Mouse (Mus musculus): ENCODE data around the gene Gstm4. TPM values are rescaled to one million over a fixed set of nuclear protein-coding genes. Genes with fewer than 3 reads are reported as not detected.

Gene Gstm4
- polyA plus RNA-seq, 1 experiment: 8.3 TPM

- no peak overlapping the region for H3K27ac ChIP-seq (ENCODE audit: control insufficient read depth, insufficient read depth, low read depth, low read length, poor library complexity)
- H3K4me3 ChIP-seq (replicated peaks; ENCODE audit: control insufficient read depth, low read depth, low read length): no peak overlapping the region
- no peak for TF ChIP-seq CTCF (IDR thresholded peaks at IDR 0.05; ENCODE audit: control insufficient read depth, insufficient read depth, low read length)
- TF ChIP-seq POLR2A (IDR thresholded peaks at IDR 0.05; ENCODE audit: borderline replicate concordance, control insufficient read depth, low read depth, low read length): no peak
- peaks cover 10% of the 10 kb centered on the region for H3K4me1 ChIP-seq (ENCODE audit: control insufficient read depth, insufficient read depth, low read length)
- WGBS: 84% methylated on average over 4 of the region's 4 CpGs
Observed at GRCm38 (mm10) chr3:108081681-108082080, 37.0 kb upstream of the Gstm4 start.

GRCm38 (mm10) chr3:108076836-108077235 lies 32.1 kb upstream of the Gstm4 start:
- Histone ChIP-seq H3K4me1 (ENCODE audit: control insufficient read depth, insufficient read depth, low read length) (no peaks in the 10 kb centered on the region), H3K4me3 (replicated peaks; ENCODE audit: control insufficient read depth, low read depth, low read length) (no peak overlapping the region), H3K27ac (ENCODE audit: control insufficient read depth, insufficient read depth, low read depth, low read length, poor library complexity) (no peak overlapping the region)
- WGBS: 92% methylated on average over 9 of the region's 9 CpGs
- TF ChIP-seq POLR2A (IDR thresholded peaks at IDR 0.05; ENCODE audit: borderline replicate concordance, control insufficient read depth, low read depth, low read length) (no peak), CTCF (IDR thresholded peaks at IDR 0.05; ENCODE audit: control insufficient read depth, insufficient read depth, low read length) (no peak)

- H3K27ac ChIP-seq (ENCODE audit: control insufficient read depth, insufficient read depth, low read depth, low read length, poor library complexity): no peak overlapping the region
- peaks cover 1% of the 10 kb centered on the region; the same call in 1 of the 2 replicates for H3K4me1 ChIP-seq (ENCODE audit: control insufficient read depth, insufficient read depth, low read length)
- H3K4me3 ChIP-seq (replicated peaks; ENCODE audit: control insufficient read depth, low read depth, low read length): no peak overlapping the region
- 65% methylated on average over 10 of the region's 10 CpGs for WGBS
- TF ChIP-seq CTCF (IDR thresholded peaks at IDR 0.05; ENCODE audit: control insufficient read depth, insufficient read depth, low read length): no peak
- no peak for TF ChIP-seq POLR2A (IDR thresholded peaks at IDR 0.05; ENCODE audit: borderline replicate concordance, control insufficient read depth, low read depth, low read length)
Observed at GRCm38 (mm10) chr3:108072983-108073569, 28.4 kb upstream of the Gstm4 start.

- no peak overlapping the region for H3K27ac ChIP-seq (ENCODE audit: control insufficient read depth, insufficient read depth, low read depth, low read length, poor library complexity)
- WGBS: 49% methylated on average over 10 of the region's 10 CpGs
Observed at GRCm38 (mm10) chr3:108070295-108071293, 25.9 kb upstream of the Gstm4 start.

GRCm38 (mm10) chr3:108069231-108069870 lies 24.7 kb upstream of the Gstm4 start:
- no peak overlapping the region for H3K27ac ChIP-seq (ENCODE audit: control insufficient read depth, insufficient read depth, low read depth, low read length, poor library complexity)
- H3K4me1 ChIP-seq (ENCODE audit: control insufficient read depth, insufficient read depth, low read length): peaks cover 1% of the 10 kb centered on the region; the same call in 1 of the 2 replicates
- no peak overlapping the region for H3K4me3 ChIP-seq (replicated peaks; ENCODE audit: control insufficient read depth, low read depth, low read length)
- 62% methylated on average over 13 of the region's 13 CpGs for WGBS
- TF ChIP-seq CTCF (IDR thresholded peaks at IDR 0.05; ENCODE audit: control insufficient read depth, insufficient read depth, low read length) (no peak), POLR2A (IDR thresholded peaks at IDR 0.05; ENCODE audit: borderline replicate concordance, control insufficient read depth, low read depth, low read length) (no peak)

More at GRCm38 (mm10) chr3:108070295-108071293, 25.9 kb upstream of the Gstm4 start:
- peak; percentile 83 for TF ChIP-seq CTCF (IDR thresholded peaks at IDR 0.05; ENCODE audit: control insufficient read depth, insufficient read depth, low read length)
- no peak for TF ChIP-seq POLR2A (IDR thresholded peaks at IDR 0.05; ENCODE audit: borderline replicate concordance, control insufficient read depth, low read depth, low read length)
- Histone ChIP-seq H3K4me3 (replicated peaks; ENCODE audit: control insufficient read depth, low read depth, low read length) (no peak overlapping the region), H3K4me1 (ENCODE audit: control insufficient read depth, insufficient read depth, low read length) (peaks cover 1% of the 10 kb centered on the region; the same call in 1 of the 2 replicates)

- TF ChIP-seq CTCF (IDR thresholded peaks at IDR 0.05; ENCODE audit: control insufficient read depth, insufficient read depth, low read length) (no peak), POLR2A (IDR thresholded peaks at IDR 0.05; ENCODE audit: borderline replicate concordance, control insufficient read depth, low read depth, low read length) (no peak)
- peaks cover 1% of the 10 kb centered on the region; the same call in 1 of the 2 replicates for H3K4me1 ChIP-seq (ENCODE audit: control insufficient read depth, insufficient read depth, low read length)
- H3K27ac ChIP-seq (ENCODE audit: control insufficient read depth, insufficient read depth, low read depth, low read length, poor library complexity): no peak overlapping the region
- H3K4me3 ChIP-seq (replicated peaks; ENCODE audit: control insufficient read depth, low read depth, low read length): no peak overlapping the region
- 3% methylated on average over 1 of the region's 1 CpGs for WGBS
Observed at GRCm38 (mm10) chr3:108068826-108069225, 24.1 kb upstream of the Gstm4 start.

- Histone ChIP-seq H3K4me1 (ENCODE audit: control insufficient read depth, insufficient read depth, low read length) (peaks cover 1% of the 10 kb centered on the region; the same call in 1 of the 2 replicates), H3K27ac (ENCODE audit: control insufficient read depth, insufficient read depth, low read depth, low read length, poor library complexity) (no peak overlapping the region), H3K4me3 (replicated peaks; ENCODE audit: control insufficient read depth, low read depth, low read length) (no peak overlapping the region)
- 60% methylated on average over 6 of the region's 6 CpGs for WGBS
- TF ChIP-seq CTCF (IDR thresholded peaks at IDR 0.05; ENCODE audit: control insufficient read depth, insufficient read depth, low read length) (no peak), POLR2A (IDR thresholded peaks at IDR 0.05; ENCODE audit: borderline replicate concordance, control insufficient read depth, low read depth, low read length) (no peak)
Observed at GRCm38 (mm10) chr3:108067370-108067934, 22.8 kb upstream of the Gstm4 start.
